Mouse (Mus musculus) limb, embryonic 12.5 days (tissue): ENCODE results near the gene Zdhhc24. TPM values are rescaled to one million over a fixed set of nuclear protein-coding genes. Genes with fewer than 3 reads are reported as not detected.
A peak's percentile ranks its signal among the peaks of the same experiment; 100 is the strongest.

Experiments used
- ATAC-seq: fragments of 200-750 bp; cut with Nextera tagmentation; 2 replicates; pipeline ENCODE4 v1.8.0; 2017; ENCODE audit warnings: low read depth, moderate TSS enrichment; ENCODE audit not compliant: insufficient number of reproducible peaks, insufficient read depth, low FRiP score, low TSS enrichment
- H3K27ac ChIP-seq: fragments of 300-500 bp; sonication (generic); 2 replicates; pipeline ENCODE4 v1.5.1; 2016; ENCODE audit warnings: mild to moderate bottlenecking, moderate library complexity
- H3K27me3 ChIP-seq: fragments of 300-500 bp; sonication (generic); 2 replicates; pipeline ENCODE4 v1.6.1; 2016; ENCODE audit warnings: mild to moderate bottlenecking, moderate library complexity
- H3K36me3 ChIP-seq: fragments of 300-500 bp; sonication (generic); 2 replicates; pipeline ENCODE4 v1.6.1; 2016; ENCODE audit warnings: mild to moderate bottlenecking, moderate library complexity
- H3K4me1 ChIP-seq: fragments of 300-500 bp; sonication (generic); replicated peaks from 2 replicates; pipeline ENCODE4 v1.6.1; 2016
- H3K4me2 ChIP-seq: fragments of 300-500 bp; sonication (generic); 2 replicates; pipeline ENCODE4 v1.6.1; 2016; ENCODE audit warnings: mild to moderate bottlenecking, moderate library complexity
- H3K4me3 ChIP-seq: fragments of 300-500 bp; sonication (generic); replicated peaks from 2 replicates; pipeline ENCODE4 v1.5.1; 2016; ENCODE audit warnings: mild to moderate bottlenecking
- H3K9ac ChIP-seq: fragments of 300-500 bp; sonication (generic); replicated peaks from 2 replicates; pipeline ENCODE4 v1.6.1; 2016; ENCODE audit warnings: mild to moderate bottlenecking, moderate library complexity
- H3K9me3 ChIP-seq: fragments of 300-500 bp; sonication (generic); 2 replicates; pipeline ENCODE4 v1.6.1; 2016; ENCODE audit warnings: mild to moderate bottlenecking, moderate library complexity
- WGBS: fragments of 180-500 bp; shearing (Covaris S2); methylation state at CpG from one replicate; pipeline ENCODE4 v1.1.7; 2016; 5-methylcytosine and 5-hydroxymethylcytosine counted together
- polyA plus RNA-seq: library from polyadenylated mRNA; unstranded; fragments of >200 nt; fragmentation: Nextera tagmentation; extraction: Ambion mirVana; gene quantifications from 2 replicates; pipeline ENCODE4 v1.2.1, GENCODE M21; 2016

Zdhhc24 gene
- 9.5 and 10.7 TPM in 2 replicates for polyA plus RNA-seq

DNA sequence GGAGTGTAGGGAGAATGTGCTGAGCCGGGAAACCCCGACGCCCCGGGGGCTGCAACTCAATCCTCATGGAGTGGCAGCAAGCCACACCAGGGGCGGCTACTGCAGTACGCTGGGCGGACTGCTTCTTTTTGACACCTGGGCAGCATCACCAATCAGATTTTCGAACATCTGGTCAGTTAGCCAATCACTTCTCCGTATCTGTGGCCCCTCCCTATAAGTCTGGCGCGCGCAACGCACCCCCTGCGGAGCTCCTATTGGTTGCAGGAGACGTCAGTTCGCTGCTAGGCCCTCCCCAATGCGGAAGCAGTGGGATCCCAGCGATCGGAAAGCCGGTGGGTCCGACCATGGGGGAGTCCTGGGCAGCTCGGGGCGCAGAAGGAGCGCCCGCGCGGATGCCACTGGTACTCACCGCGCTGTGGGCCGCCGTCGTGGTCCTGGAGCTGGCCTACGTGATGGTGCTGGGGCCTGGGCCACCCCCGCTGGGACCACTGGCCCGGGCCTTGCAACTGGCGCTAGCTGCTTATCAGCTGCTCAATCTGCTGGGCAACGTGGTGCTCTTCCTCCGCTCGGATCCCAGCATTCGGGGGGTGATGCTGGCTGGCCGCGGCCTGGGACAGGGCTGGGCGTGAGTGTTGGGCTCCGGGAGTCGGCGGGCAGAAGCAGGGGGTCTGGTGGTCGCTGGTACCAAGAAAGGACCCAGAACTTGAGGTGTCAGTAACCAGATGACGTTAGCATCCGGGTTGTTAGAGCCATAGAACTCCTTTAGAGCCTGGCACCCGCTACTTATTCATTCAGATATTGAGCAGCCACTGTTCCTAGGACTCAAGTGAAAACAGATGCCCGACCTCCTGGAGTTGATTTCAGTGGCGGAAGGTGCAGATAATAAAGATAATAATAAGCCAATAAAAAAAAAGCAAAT is at the start of gene Zdhhc24:
Gene Zdhhc24, plus strand, starts transcription at position 264 of the 919 bp plus-strand sequence.
- Histone ChIP-seq H3K4me1 (peaks cover 14% of the 10 kb centered on the region), H3K27me3 (peaks cover 14% of the 10 kb centered on the region), H3K27ac (peak within 1 kb of the TSS; percentile 66), H3K9me3 (no peaks in the 10 kb centered on the region), H3K36me3 (no peaks in the 10 kb centered on the region), H3K4me3 (peak within 1 kb of the TSS; percentile 89), H3K4me2 (peak within 1 kb of the TSS; percentile 97), H3K9ac (peak within 1 kb of the TSS; percentile 86)
- WGBS = under 1% methylated on average over 52 of the region's 52 CpGs
- ATAC-seq = peak; percentile 91

- Histone ChIP-seq H3K36me3 (peaks cover 53% of the 10 kb centered on the region), H3K9ac (no peak overlapping the region), H3K27ac (no peak overlapping the region), H3K27me3 (no peaks in the 10 kb centered on the region), H3K4me2 (no peak overlapping the region), H3K9me3 (no peaks in the 10 kb centered on the region), H3K4me3 (no peak overlapping the region), H3K4me1 (peaks cover 3% of the 10 kb centered on the region; the same call in 1 of the 2 replicates)
- ATAC-seq = no peak
- 62% methylated on average over 7 of the region's 7 CpGs for WGBS
Observed at GRCm38 (mm10) chr19:4829156-4829555, 49.3 kb upstream of the Zdhhc24 start.

DNA sequence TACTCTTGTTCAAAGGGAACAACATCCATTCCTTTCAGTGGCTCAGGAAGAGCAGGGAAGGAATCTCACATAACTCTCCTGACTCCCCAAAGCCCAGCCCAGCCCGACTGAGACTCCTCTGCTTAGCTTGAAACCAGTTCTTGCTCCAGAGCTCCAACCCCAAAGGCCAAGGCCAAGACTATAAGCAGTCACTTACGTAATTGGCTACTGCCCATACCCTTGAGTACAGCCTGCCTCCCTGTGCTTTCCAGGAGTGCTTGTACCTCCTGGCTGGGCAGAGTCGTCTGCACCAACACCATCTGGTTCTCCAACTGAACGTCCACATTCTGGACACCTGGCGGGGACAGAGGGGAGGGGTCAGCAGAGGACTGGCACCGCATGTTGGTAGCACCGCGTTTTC is 44.5 kb upstream of the Zdhhc24 start:
- no peaks in the 10 kb centered on the region for H3K27me3 ChIP-seq
- H3K9me3 ChIP-seq = no peaks in the 10 kb centered on the region
- H3K27ac ChIP-seq = no peak overlapping the region
- WGBS = 79% methylated on average over 8 of the region's 8 CpGs
- H3K4me2 ChIP-seq = no peak overlapping the region
- H3K36me3 ChIP-seq = peaks cover 31% of the 10 kb centered on the region
- H3K4me1 ChIP-seq = peaks cover 11% of the 10 kb centered on the region
- H3K9ac ChIP-seq = no peak overlapping the region
- H3K4me3 ChIP-seq = no peak overlapping the region
- ATAC-seq = no peak

- H3K27me3 ChIP-seq = peaks cover 18% of the 10 kb centered on the region
- no peak overlapping the region for H3K4me2 ChIP-seq
- H3K9ac ChIP-seq = no peak overlapping the region
- H3K27ac ChIP-seq = no peak overlapping the region
- 77% methylated on average over 2 of the region's 2 CpGs for WGBS
- peaks cover 19% of the 10 kb centered on the region for H3K36me3 ChIP-seq
- no peaks in the 10 kb centered on the region for H3K9me3 ChIP-seq
- no peak overlapping the region for H3K4me3 ChIP-seq
- no peak for ATAC-seq
- peaks cover 14% of the 10 kb centered on the region for H3K4me1 ChIP-seq
Observed at GRCm38 (mm10) chr19:4836096-4836495, 42.4 kb upstream of the Zdhhc24 start.

- no peak overlapping the region for H3K4me3 ChIP-seq
- H3K9me3 ChIP-seq = no peaks in the 10 kb centered on the region
- H3K27me3 ChIP-seq = peaks cover 27% of the 10 kb centered on the region
- peaks cover 14% of the 10 kb centered on the region for H3K4me1 ChIP-seq
- ATAC-seq = no peak
- no peak overlapping the region for H3K4me2 ChIP-seq
- 95% methylated on average over 6 of the region's 6 CpGs for WGBS
- H3K9ac ChIP-seq = no peak overlapping the region
- H3K27ac ChIP-seq = no peak overlapping the region
- peaks cover 17% of the 10 kb centered on the region for H3K36me3 ChIP-seq
Observed at GRCm38 (mm10) chr19:4837049-4837448, 41.4 kb upstream of the Zdhhc24 start.

GRCm38 (mm10) chr19:4838526-4839140 is 39.8 kb upstream of the Zdhhc24 start:
- H3K9ac ChIP-seq = peak overlapping the region; percentile 75
- H3K4me1 ChIP-seq = peaks cover 14% of the 10 kb centered on the region
- ATAC-seq = peak; percentile 1; the same call in 1 of the 2 replicates
- H3K4me3 ChIP-seq = peak overlapping the region; percentile 62
- no peaks in the 10 kb centered on the region for H3K9me3 ChIP-seq
- H3K4me2 ChIP-seq = peak overlapping the region; percentile 96
- 38% methylated on average over 10 of the region's 10 CpGs for WGBS
- no peak overlapping the region for H3K27ac ChIP-seq
- H3K36me3 ChIP-seq = peaks cover 4% of the 10 kb centered on the region; the same call in 1 of the 2 replicates
- peaks cover 38% of the 10 kb centered on the region for H3K27me3 ChIP-seq

- no peaks in the 10 kb centered on the region for H3K9me3 ChIP-seq
- peak within 1 kb of the TSS; percentile 96 for H3K4me2 ChIP-seq
- H3K36me3 ChIP-seq = peaks cover 4% of the 10 kb centered on the region; the same call in 1 of the 2 replicates
- whole genome bisulfite sequencing = under 1% methylated on average over 25 of the region's 25 CpGs
- peak within 1 kb of the TSS; percentile 62 for H3K4me3 ChIP-seq
- peak within 1 kb of the TSS; percentile 75 for H3K9ac ChIP-seq
- peak; percentile 99 for ATAC-seq
- H3K27ac ChIP-seq = no peak within 1 kb of the TSS
- H3K4me1 ChIP-seq = peaks cover 14% of the 10 kb centered on the region
- peaks cover 38% of the 10 kb centered on the region for H3K27me3 ChIP-seq
Observed at GRCm38 (mm10) chr19:4839149-4839548, 39.3 kb upstream of the Zdhhc24 start, which contains the start of the genes Ccs and Ccdc87. Ccs (minus strand) TSS chr19:4839332. Ccdc87 (plus strand) TSS chr19:4839366.

- Histone ChIP-seq H3K9ac (no peak overlapping the region), H3K4me3 (no peak overlapping the region), H3K36me3 (peaks cover 4% of the 10 kb centered on the region; the same call in 1 of the 2 replicates), H3K4me2 (no peak overlapping the region), H3K27me3 (peaks cover 38% of the 10 kb centered on the region), H3K27ac (no peak overlapping the region), H3K9me3 (no peaks in the 10 kb centered on the region), H3K4me1 (peaks cover 14% of the 10 kb centered on the region)
- ATAC-seq = no peak
- WGBS = 84% methylated on average over 9 of the region's 9 CpGs
Observed at GRCm38 (mm10) chr19:4840848-4841247, 37.6 kb upstream of the Zdhhc24 start.

DNA sequence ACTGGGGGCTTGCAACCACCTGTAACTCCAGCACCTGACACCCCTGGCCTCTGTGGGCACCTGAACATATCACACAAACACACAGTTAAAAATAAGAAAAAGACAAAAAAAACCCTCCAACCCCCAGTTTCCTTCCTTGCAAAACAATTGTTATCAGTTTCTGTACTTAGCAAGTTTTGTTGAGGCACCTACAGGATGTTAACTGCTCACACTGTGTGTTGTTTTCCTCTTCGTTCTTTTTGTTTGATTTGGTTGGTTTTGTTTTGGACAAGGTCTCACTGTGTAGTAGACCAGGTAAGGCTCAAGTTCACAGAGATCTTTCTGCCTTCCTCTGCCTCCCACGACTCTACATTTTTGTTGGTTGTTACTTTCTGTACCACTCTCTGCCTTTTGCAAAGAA is 35.9 kb upstream of the Zdhhc24 start:
- Histone ChIP-seq H3K4me1 (peaks cover 14% of the 10 kb centered on the region), H3K4me2 (no peak overlapping the region), H3K27me3 (peaks cover 38% of the 10 kb centered on the region), H3K9me3 (no peaks in the 10 kb centered on the region), H3K36me3 (no peaks in the 10 kb centered on the region), H3K4me3 (no peak overlapping the region), H3K9ac (no peak overlapping the region), H3K27ac (no peak overlapping the region)
- ATAC-seq = no peak
- WGBS = 72% methylated on average over 2 of the region's 2 CpGs

DNA sequence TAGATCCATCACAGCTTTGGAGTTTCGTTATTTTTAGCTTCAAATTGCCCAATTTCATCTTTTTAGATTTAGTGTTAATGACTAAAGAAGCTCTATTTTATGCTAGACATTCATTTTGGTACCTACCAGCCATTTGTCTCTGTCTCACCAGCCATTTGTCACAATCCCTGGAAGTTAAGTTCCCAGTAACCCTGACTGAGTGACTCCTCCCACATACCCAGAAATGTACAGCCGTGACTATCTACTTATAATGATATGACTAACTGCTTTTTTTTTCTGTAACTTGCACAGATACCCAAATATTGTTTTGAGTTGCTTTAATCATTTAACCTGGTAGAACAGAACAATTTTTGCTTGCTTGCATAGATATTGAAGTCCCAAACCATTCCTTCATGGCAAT is 32.6 kb upstream of the Zdhhc24 start:
- 71% methylated on average over 2 of the region's 2 CpGs for WGBS
- no peak overlapping the region for H3K9ac ChIP-seq
- H3K4me2 ChIP-seq = no peak overlapping the region

DNA sequence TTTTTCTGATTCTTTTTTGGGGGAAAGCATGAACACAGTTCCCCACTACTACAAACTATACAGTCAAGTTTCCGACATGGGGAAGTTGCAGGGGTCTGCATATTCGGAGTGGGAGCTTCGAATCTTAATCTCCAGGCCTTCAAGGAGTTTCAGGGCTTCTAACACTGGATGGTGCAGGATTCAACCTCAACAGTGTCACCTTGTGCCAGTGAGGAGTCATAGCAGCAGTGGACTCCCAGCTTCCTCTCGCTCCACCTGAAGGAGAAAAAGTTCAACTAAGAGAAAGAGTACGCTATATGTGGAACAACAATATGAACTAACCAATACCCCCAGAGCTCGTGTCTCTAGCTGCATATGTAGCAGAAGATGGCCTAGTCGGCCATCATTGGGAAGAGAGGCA is 31.0 kb upstream of the Zdhhc24 start:
- Histone ChIP-seq H3K4me2 (no peak overlapping the region), H3K27ac (no peak overlapping the region), H3K4me3 (no peak overlapping the region), H3K27me3 (peaks cover 14% of the 10 kb centered on the region; the same call in 1 of the 2 replicates), H3K9me3 (no peaks in the 10 kb centered on the region), H3K9ac (no peak overlapping the region), H3K36me3 (no peaks in the 10 kb centered on the region), H3K4me1 (no peaks in the 10 kb centered on the region)
- 31% methylated on average over 7 of the region's 7 CpGs for WGBS
- no peak for ATAC-seq

More for the DNA sequence above, 32.6 kb upstream of the Zdhhc24 start:
- peaks cover 30% of the 10 kb centered on the region for H3K27me3 ChIP-seq
- H3K36me3 ChIP-seq = no peaks in the 10 kb centered on the region
- H3K4me1 ChIP-seq = no peaks in the 10 kb centered on the region
- no peak overlapping the region for H3K4me3 ChIP-seq
- no peaks in the 10 kb centered on the region for H3K9me3 ChIP-seq
- no peak overlapping the region for H3K27ac ChIP-seq
- ATAC-seq = no peak
